Mouse (Mus musculus): ENCODE data around the gene Itm2c.

The Itm2c gene

GRCm38 (mm10) chr1:85896781-85897700, 3.0 kb downstream of the Itm2c start:
- ChIA-PET POLR2A (interaction anchor here in 1 of 4 experiments (1.4 kb wide), 1 partner anchor 10 kb away, joined by 4 read pairs; no protein-coding TSS in a partner anchor), CTCF (interaction anchor here (0.6 to 2.5 kb wide), 5 partner anchors 27 to 162 kb away, joined by 3 to 9 read pairs (median 5); no protein-coding TSS in a partner anchor)

GRCm38 (mm10) chr1:85897901-85898760, 4.0 kb downstream of the Itm2c start:
- POLR2A ChIA-PET: interaction anchor here in 2 of 4 experiments (0.6 to 1.5 kb wide), 4 partner anchors 9 to 161 kb away, joined by 3 to 6 read pairs (median 4); no protein-coding TSS in a partner anchor
- CTCF ChIA-PET: interaction anchor here in 3 of 4 experiments (0.7 to 2.4 kb wide), 5 partner anchors 11 to 161 kb away, joined by 3 to 7 read pairs (median 5); no protein-coding TSS in a partner anchor

GRCm38 (mm10) chr1:85898761-85899387, 4.8 kb downstream of the Itm2c start:
- POLR2A ChIA-PET: interaction anchor here in 3 of 4 experiments (0.6 to 1.5 kb wide), 6 partner anchors 9 to 177 kb away, joined by 3 to 6 read pairs (median 4); no protein-coding TSS in a partner anchor
- CTCF ChIA-PET: interaction anchor here in 3 of 4 experiments (0.6 to 2.4 kb wide), 8 partner anchors 11 to 217 kb away, joined by 3 to 7 read pairs (median 3); no protein-coding TSS in a partner anchor

GRCm38 (mm10) chr1:85899388-85899761, 5.3 kb downstream of the Itm2c start:
- ChIA-PET CTCF (interaction anchor here in 3 of 4 experiments (0.6 to 2.4 kb wide), 7 partner anchors 12 to 326 kb away, joined by 3 to 7 read pairs (median 3); no protein-coding TSS in a partner anchor), POLR2A (interaction anchor here in 3 of 4 experiments (0.5 to 1.5 kb wide), 7 partner anchors 8 to 456 kb away, joined by 3 to 6 read pairs (median 4); no protein-coding TSS in a partner anchor)

GRCm38 (mm10) chr1:85900521-85901333, 6.6 kb downstream of the Itm2c start:
- CTCF ChIA-PET: interaction anchor here in 1 of 4 experiments (1.5 kb wide), 1 partner anchor 47 kb away, joined by 4 read pairs; no protein-coding TSS in a partner anchor
- POLR2A ChIA-PET: interaction anchor here in 1 of 4 experiments (0.7 kb wide), 1 partner anchor 97 kb away, joined by 4 read pairs; no protein-coding TSS in a partner anchor

- ChIA-PET POLR2A (interaction anchor here in 1 of 4 experiments (0.7 kb wide), 1 partner anchor 96 kb away, joined by 4 read pairs; no protein-coding TSS in a partner anchor), CTCF (no interaction called here)
These were observed 7.5 kb downstream of the Itm2c start for GRCm38 (mm10) chr1:85901516-85902107.

GRCm38 (mm10) chr1:85902108-85902561, 8.1 kb downstream of the Itm2c start:
- POLR2A ChIA-PET: no interaction called here
- CTCF ChIA-PET: no interaction called here

GRCm38 (mm10) chr1:85906892-85907291, 12.8 kb downstream of the Itm2c start:
- CTCF ChIA-PET: no interaction called here
- POLR2A ChIA-PET: no interaction called here

GRCm38 (mm10) chr1:85908754-85909590, 14.9 kb downstream of the Itm2c start:
- CTCF ChIA-PET: no interaction called here
- POLR2A ChIA-PET: interaction anchor here in 2 of 4 experiments (0.7 to 1.0 kb wide), 2 partner anchors 183 to 279 kb away, joined by 3 read pairs; no protein-coding TSS in a partner anchor

- ChIA-PET CTCF (interaction anchor here in 1 of 4 experiments (1.2 kb wide), 1 partner anchor 14 kb away, joined by 3 read pairs; no protein-coding TSS in a partner anchor), POLR2A (interaction anchor here in 1 of 4 experiments (1.2 kb wide), 1 partner anchor 14 kb away, joined by 4 read pairs; no protein-coding TSS in a partner anchor)
These were observed 19.1 kb downstream of the Itm2c start for GRCm38 (mm10) chr1:85913078-85913755.

GRCm38 (mm10) chr1:85915890-85916289, 21.8 kb downstream of the Itm2c start:
- CTCF ChIA-PET: no interaction called here
- POLR2A ChIA-PET: interaction anchor here in 1 of 4 experiments (1.1 kb wide), 1 partner anchor 13 kb away, joined by 4 read pairs; no protein-coding TSS in a partner anchor

GRCm38 (mm10) chr1:85916830-85917450, 22.9 kb downstream of the Itm2c start:
- ChIA-PET CTCF (no interaction called here), POLR2A (interaction anchor here in 1 of 4 experiments (1.1 kb wide), 1 partner anchor 12 kb away, joined by 4 read pairs; no protein-coding TSS in a partner anchor)

GRCm38 (mm10) chr1:85919621-85920020, 25.5 kb downstream of the Itm2c start:
- ChIA-PET CTCF (no interaction called here), POLR2A (no interaction called here)

GRCm38 (mm10) chr1:85921725-85922124, 27.6 kb downstream of the Itm2c start:
- CTCF ChIA-PET: interaction anchor here in 1 of 4 experiments (0.7 kb wide), 1 partner anchor 69 kb away, joined by 3 read pairs; no protein-coding TSS in a partner anchor

More at GRCm38 (mm10) chr1:85921725-85922124, 27.6 kb downstream of the Itm2c start:
- POLR2A ChIA-PET: no interaction called here

Measured in embryonic stem cell, embryonic (primary cell).